Mouse (Mus musculus): Measurements from ENCODE around the gene Mrpl49.

Gene Mrpl49

DNA sequence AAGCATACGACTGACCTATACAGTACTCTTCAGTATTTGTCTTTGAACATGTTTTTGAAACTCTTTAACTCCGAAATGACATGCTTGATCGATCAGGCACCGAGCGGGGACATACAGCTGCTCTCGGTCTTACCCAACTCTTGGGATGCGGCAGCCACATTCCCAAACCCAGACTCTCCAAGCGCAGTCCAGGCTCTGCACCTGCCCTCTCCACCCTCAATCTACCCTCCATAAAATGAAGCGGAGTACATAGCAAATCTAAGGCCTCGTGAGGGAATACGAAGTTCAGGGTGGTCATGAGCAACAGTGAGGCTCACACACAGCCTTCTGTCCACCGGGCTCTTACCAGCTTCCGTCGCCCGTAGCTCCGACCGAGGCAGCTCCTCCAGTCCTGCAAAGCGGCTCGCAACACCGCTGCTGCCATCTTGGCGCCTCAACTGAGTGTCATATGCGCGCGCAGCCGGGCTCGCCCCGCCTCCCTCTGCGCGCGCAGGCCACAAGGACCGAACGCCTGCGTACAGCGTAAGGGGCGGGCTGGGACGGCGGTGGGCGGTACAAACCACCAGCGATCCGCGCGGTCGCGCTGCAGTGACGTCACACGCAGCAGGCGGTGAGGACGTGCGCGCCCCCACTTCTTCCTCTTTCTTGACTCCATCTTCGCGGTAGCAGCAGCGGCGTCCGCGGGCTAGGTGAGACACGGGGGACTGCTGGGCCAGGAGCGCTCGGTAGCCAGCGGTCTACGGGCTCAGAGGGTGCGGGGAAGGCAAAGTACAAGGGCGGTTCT, at the start of gene Mrpl49, which contains the start of gene Fau:
Gene Mrpl49, minus strand, starts transcription at position 473 of the 784 bp plus-strand sequence.
Gene Fau, plus strand, starts transcription at position 532 of the 784 bp plus-strand sequence.
- DNase-seq = peak; percentile 99

DNA sequence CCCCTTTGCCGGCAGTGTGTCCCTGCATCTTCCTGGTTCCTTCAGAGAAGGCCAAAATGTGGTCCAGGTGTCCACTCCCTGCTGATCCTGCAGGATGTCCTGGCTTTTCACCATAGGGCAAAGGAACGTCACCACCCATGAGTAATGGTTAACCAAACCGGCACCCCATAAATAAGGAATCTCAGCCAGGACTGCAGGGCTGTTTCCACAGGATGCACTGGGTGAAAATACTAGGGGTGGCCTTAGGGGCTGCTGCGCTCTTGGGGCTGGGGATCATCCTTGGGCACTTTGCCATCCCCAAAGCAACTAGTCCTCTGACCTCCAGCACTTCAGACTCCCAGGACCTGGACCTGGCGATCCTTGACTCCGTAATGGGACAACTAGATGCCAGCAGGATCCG, 48.0 kb upstream of the Mrpl49 start, which contains the start of gene Naaladl1:
Gene Naaladl1, plus strand, starts transcription at position 197 of the 400 bp plus-strand sequence.
- no peak for DNase-seq

DNA sequence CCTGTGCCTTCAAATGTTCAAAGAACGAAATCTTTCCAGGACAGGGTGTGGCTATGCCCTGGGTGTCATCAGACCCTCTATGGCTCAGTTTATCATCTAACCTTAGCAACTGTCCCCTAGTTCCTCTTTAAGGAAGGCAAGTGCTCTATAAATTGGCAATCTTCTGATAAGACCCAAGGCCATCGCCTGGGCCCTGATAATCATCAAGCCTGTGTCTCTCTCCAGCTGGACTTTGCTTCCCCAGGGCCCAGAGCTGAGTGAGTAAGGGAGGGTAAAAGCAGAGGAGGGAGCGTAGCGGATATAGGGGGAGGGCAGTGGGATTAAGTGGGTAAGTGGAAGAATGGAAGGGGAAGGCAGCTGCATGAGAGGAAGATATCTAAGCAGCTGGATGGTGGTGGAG, 46.9 kb upstream of the Mrpl49 start:
- DNase-seq = no peak

DNA sequence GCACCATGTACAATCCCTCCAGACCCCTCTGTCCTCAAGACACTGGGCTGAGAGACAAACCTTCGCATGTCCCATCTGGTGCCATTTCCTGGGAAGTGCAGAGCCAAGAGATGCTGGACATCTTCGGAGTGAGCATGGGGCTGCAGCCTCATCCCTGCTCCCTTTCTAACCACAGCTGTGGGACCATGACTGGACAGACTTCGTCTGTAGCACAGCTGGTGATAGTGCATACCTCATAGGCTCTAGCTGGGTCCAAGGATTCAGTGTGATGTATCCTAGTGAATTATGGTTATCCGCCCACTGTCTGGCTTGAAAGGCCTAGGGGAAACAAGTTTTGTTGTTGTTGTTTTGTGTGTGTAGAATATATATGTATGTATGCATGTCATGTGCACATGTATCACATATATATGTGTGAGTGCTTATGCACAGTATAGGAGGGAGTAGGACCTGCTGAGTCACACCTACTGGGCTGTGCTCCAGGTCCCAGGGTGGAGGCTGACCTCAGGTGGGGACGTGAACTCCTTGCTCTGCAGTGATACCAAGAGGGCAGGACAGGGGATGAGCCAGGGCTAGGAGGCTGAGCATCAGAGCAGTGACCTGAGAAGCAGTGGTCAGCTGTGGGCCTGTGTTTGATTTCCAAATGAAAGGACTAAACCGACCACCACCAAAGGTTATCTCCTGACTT, 44.7 kb upstream of the Mrpl49 start:
- DNase-seq = no peak

DNA sequence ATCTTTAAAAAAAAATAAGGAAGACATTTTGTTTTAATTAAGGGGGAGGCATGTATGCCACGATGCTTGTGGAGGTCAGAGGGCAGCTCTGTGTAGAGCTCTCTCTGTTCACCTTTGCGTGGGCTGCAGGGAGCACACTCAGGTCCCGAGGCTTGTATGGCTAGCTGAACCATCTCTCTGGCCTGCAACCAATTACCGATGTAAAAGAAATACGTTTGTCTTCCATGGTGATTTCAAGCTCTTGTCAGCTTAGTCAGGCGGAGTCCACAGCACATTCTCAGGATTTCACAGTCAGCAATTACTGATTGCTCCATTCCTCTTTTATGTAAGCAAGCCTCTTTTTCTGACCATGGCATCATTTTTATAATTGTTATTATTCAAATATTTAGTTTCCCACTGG, 43.6 kb upstream of the Mrpl49 start:
- no peak for DNase-seq

DNA sequence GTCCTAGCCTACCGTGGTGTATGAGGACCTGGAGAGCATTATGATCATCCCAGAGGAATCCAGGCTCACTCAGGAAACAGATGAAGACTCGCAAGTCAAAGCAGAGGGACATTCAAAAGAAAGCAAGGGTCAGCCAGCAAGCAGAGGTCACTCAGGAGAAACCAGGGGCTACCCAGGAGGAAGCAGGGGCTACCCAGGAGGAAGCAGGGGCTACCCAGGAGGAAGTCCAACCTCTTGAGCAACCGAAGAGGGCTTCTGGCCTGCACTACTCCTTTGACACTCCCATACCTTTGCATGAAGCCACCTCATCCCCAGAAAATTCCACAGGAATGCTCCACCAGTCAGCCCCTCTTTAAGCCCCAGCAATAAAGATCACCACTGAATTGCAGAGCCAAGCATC, 40.3 kb upstream of the Mrpl49 start:
- no peak for DNase-seq

DNA sequence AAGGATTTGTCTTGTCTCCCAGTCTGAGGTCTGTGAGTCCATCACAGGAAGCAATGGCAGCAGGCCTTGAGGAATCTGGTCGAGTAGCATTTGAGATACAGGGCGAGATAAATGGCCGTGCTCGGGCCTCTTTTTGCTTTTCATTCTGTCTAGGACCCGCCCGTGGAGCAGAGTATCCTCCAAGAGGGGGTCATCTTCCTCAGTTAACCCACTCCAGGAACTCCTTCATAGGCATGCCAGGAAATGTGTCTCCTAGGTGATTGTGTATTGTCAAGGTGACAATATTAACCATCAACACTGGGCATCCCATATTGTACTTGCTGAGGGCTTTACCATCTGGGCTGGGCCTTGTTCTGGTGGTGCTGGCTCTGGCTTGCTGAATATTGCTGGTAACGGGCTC, 36.5 kb upstream of the Mrpl49 start, which contains the start of gene AC131692.1:
Gene AC131692.1, plus strand, starts transcription at position 301 of the 400 bp plus-strand sequence.
- DNase-seq = no peak

DNA sequence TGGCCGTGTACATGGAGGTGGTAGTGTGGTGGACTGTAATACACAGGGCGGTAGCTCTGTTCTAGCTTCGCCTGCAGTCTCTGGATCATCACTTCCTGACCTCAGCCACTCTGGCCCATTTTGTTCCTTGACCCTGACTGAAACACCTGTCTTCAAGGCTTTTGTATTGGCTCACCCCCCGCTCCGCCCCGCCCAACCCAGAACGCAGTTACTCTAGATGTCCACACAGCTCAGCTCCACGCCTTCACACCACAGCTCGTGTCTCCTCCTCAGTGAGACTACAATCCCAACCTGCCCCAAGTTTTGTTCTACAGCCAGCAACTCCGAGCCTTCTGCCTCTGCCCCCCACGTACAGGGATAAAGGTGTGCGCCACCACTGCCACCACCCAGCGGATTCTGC, 31.3 kb upstream of the Mrpl49 start:
- DNase-seq = no peak

DNA sequence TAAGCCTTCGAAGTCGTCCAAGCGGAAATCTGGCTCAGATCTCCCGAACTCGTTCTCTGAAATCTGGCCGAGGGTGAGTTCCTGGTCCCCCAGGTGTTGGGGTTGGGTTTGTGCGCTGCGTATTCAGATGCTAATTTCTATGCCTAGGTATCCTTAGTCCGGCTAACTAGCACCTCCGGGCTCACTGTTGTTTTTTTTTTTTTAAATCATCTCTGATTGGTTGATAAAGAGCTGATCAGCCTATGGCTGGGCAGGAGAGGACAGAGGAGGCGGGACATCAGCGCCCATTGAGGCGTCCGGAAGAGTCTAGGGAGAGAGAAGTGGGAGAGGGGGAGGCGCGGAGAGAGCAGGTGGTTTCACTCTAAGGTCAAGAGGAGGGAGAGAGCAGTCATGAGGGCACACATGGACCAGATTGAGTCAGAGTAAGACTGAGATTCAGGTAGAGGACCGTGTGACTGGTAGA, 27.9 kb upstream of the Mrpl49 start:
- peak; percentile 67 for DNase-seq

DNA sequence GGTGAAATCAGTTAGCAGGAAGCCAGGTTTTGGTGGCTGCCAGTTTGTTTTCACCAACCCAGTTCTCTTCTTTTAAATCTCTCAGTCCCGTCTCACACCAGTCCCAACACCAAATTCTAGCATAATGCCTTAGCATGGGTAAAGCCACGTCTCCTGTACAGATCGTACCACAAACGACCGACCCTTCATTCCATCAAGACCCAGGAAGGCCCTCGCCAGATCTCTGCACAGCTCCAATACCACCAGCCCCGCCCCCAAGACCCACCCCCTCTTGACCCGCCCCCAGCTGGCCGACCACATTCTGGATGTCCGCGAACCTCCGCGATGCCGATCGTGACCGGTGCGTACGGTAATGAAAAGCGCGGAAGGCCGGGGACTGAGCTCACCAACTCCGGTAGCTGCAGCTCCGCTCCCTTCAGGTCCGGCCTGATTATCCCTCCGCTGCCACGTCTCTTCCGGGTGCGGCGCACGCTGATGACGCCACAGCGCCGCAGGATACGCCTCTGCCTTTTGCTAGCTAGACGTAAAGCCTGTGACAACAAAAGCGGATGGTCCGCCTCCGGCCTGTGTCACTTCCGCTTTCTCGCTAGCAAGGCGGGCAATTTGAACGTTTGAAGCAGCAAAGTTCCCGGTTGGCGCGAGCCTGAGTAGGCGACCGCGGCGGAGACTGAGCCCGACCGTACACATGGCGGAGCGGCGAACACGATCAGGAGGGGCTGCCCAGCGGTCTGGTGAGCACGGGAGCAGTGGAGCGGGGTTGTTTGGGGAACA, 27.1 kb upstream of the Mrpl49 start, which contains the start of the genes Zfpl1 and Cdca5:
Gene Zfpl1, minus strand, starts transcription at position 479 of the 771 bp plus-strand sequence.
Gene Cdca5, plus strand, starts transcription at position 506 of the 771 bp plus-strand sequence.
- peak; percentile 97 for DNase-seq

DNA sequence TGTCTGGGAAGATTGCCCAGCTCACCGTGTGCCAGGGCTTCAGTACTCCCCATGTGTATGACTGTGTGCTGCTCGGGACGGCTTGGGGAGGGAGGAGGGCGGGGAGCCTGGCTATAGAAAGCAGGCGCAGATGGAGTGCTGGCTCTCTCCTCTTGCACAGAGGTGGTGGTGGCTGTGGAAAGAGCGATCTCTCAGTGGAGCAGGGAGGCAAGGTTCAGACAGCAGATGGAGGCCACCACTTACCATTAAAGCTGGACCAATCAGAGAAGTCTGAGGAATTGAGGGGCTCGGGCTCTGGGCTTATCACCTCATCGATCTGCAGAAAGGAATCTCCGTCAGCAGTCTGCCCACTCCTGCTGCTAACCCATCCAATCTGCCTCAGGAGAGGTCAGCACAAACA, 24.6 kb upstream of the Mrpl49 start, which contains the start of gene Gm28374:
Gene Gm28374, minus strand, starts transcription at position 101 of the 400 bp plus-strand sequence.
- no peak for DNase-seq

DNA sequence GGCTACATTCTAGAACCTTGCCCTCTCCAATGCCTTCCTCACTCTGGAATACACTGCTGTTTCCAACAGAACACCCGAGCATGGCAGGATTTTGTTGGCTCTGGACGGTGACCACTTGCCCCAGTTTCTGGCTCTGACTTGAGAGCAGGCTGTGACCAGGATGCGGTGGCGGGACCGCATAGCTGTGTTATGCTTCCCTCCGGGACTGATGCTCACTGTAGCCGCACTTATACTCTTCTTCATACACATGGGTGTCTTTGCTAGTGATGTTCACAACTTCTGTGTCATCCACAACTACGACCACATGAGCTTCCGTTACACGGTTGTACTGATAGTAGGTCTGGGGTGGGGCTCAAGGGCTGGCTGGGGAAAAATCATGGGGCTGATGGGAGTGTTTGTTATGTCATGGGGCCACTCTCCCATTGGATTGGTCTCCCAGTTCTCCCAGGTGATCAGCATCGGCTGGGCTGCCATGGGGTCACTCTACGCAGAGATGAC, 22.4 kb upstream of the Mrpl49 start, which contains the start of gene Tmem262:
Gene Tmem262, plus strand, starts transcription at position 51 of the 498 bp plus-strand sequence.
- no peak for DNase-seq

DNA sequence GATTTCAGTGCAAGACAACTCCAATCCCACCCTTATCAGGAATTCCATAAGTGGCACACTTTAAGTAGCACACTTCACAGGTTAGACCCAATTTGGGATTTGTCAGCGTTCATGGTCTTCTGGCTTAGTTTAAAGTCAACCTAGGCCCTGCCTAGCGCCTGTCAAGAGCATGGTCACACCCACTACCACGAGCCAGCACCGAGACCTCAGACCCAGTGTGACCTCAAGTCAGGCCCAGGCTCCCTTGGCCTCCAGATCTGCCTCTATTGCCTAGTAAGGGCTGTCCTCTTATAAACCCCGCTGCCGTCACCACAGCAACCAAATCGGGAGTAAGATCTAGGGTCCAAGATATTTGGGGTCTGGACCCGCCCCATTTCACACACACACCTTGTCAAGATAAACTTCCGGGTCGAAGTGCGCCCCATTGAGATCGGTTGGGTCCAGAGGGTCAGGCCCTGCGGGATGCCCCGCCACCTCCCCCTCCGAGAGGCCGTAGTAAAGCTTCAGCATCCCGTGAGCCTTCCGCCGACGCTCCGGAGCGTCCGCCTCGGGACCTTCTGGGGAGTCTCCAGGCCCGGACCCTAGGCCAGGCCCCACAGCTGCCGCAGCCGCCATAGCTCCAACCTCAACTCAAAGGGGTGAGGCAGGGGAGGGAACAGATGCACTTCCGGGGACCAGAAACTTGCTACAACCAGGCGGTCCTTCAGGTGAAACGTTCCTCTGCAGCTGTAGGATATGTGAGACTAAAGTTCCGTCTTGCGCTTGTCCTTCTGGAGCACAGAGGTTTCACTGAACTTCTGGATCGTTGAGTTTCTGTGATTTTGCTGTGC, 19.2 kb upstream of the Mrpl49 start, which contains the start of gene Vps51:
Gene Vps51, minus strand, starts transcription at position 668 of the 830 bp plus-strand sequence.
- DNase-seq = peak; percentile 94

DNA sequence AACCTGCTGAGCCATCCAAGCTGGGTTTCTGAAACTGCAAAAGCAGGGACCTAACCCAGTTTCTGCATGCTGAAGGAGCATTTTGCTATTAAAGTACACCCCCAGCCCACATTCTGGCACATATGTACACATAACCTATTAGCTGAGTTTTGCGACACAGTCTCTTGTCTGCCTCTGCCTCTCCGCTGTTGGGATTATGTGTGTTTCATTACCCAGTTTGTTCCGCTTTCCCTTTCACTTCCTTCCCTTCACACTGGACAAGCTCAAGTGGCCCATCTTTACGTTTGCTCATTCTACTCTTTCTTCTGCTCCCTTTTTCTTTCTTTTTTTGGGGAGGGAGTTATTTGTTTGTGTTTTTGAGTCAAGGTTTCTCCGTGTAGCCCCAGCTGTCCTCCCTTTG, 16.3 kb upstream of the Mrpl49 start:
- no peak for DNase-seq

DNA sequence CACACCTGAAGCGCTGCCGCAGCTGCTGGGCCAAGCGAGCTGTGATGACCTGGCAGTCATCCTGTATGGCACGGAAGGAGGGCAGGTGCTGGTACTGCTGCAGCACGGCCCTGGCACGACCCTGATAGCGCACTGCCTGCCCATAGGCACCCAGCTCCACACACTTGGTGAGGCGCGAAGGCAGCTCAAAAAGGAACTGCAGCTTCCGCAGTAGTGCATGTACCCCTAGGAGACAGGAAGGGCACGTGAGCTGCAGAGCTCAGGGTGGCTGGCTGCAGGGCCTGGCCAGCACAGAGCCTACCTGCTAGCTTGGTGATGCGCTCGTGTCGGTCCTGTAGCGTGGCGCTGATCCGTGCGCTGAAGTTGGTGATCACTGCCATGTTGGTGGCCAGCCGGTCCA, 13.7 kb upstream of the Mrpl49 start:
- DNase-seq = no peak

DNA sequence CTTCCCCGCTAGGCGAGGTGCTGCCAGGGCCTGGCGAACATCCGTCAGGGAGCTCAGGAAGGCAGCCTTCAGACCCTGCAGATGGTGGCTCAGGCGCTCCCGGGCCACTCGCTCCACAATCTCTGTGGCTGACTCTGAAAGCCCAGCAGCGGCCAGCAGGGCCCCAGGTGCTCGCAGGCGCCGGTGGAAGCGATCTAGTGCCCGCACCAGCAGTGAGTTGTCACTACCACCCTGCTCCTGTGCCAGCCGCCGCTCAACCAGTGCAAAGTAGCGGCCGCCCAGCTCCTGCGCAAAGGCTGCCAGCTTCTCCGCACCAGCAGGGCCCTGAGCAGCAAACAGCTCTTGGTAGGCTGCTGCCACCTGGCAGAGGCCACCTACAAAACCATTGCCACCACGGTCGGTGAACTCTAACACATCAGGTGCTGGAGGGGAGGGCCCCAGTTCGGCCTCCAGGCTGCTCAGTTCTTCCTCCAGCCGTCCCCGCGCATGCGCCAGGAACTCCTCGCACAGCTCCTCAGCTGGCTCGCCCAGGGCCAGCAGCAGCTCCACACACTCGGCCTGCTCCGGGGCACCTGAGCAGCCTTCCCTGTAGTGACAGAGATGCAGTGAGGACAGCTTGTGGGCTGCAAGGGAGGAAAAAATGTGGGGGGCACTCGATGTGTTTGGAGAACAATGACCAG, 13.1 kb upstream of the Mrpl49 start:
- DNase-seq = no peak

DNA sequence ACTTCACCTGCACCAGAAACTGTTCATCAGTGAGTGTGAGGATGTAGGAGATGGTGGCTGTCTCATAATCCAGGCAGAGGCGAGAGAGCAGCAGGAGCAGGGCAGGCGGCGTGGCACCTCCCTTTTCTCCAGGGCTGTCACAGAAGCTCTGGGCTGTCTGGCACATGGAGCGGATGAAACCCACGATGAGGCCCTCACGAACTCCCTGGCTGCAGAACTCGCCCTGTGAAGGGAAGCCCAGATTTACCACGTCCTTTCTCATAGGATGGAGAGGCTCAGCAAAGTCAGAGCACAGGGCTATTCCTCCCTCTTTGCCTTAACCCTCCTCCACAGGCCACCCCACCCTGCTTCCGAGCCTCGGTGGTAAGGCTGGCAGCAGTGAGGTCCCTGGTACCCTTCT, 12.3 kb upstream of the Mrpl49 start:
- no peak for DNase-seq

DNA sequence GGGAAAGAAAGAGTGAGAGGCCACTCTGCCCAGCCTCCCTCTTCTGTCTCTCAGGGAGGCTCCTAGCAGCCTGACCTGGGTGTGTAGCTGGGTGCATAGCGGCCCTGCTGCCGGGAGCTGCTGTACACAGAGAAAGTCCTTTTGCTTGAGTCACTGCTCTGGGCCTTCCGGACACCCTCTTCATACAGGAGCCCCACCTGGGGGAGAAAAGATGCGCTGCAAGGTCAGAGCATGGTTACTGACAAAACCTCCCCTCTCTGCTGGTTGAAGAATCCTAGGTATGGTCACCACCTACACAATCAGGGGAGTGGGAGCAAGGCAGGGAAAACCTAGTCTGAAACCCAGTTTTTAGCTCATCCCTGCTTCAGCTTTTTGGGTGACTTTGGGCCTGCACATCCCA, 11.4 kb upstream of the Mrpl49 start:
- DNase-seq = no peak

DNA sequence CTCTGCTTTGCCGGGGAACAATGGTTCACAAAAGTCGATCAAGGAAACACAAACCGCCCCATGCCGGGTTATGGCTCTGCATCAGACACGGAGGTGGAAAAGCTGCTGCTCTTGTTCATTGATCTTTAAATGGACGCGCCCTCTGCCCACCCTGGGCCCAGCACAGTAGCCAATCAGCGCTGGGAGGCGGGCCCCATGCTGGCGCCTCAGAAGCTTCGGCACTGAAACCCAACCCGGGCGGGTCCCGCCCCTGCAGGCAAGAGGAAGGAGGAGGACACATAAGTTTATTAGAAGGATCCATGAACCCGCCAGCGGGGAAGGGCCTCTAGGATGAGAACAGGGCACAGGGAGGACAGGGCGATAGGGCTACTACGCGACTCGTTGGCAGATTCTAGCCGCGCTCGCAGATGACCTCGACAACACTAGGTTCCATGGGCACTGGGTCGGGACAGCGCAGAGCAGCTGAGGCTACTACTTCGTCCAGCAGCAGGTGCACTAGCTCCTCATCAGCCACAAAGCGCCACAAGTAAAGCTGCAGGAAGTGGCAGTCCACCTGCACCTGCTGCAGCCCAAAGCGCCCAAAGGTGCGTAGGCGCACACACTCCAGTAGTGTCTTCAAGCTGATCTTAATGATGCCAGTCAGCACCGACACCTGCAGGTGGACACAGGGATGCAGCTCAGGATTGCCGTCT, 10.3 kb upstream of the Mrpl49 start, which contains the start of gene Tm7sf2:
Gene Tm7sf2, minus strand, starts transcription at position 650 of the 692 bp plus-strand sequence.
- peak; percentile 94 for DNase-seq
